Mouse (Mus musculus): ENCODE data around the gene Marveld1. TPM values are rescaled to one million over a fixed set of nuclear protein-coding genes. Genes with fewer than 3 reads are reported as not detected.

Gene Marveld1
- total RNA-seq (2021), result 10 to 100 TPM; 16.9 to 23.5 TPM
- long read RNA-seq, experiment 1, transcript Marveld1-201 (2 exons, 3,066 nt), result major isoform, 37 of 40 reads
- long read RNA-seq, experiment 1, partial matches to known transcripts, result 0 of 40 reads
- long read RNA-seq, experiment 1, other reads (novel, unspliced or antisense), result 1 of 40 reads
- long read RNA-seq, experiment 2, transcript Marveld1-201 (2 exons, 3,066 nt), result major isoform, 30 of 31 reads
- long read RNA-seq, experiment 2, partial matches to known transcripts, result 0 of 31 reads
- long read RNA-seq, experiment 2, other reads (novel, unspliced or antisense), result 0 of 31 reads

- DNase-seq, result peak; percentile 70
These were observed at the start of gene Marveld1 for GRCm38 (mm10) chr19:42147170-42147768. Gene Marveld1, plus strand, starts transcription at chr19:42147400.

- DNase-seq, result no peak
These were observed 47.8 kb upstream of the Marveld1 start for GRCm38 (mm10) chr19:42099406-42099805.

GRCm38 (mm10) chr19:42104681-42105080 lies 42.5 kb upstream of the Marveld1 start:
- DNase-seq, result no peak

- DNase-seq, result no peak
These were observed 31.3 kb upstream of the Marveld1 start for GRCm38 (mm10) chr19:42115783-42116335.

GRCm38 (mm10) chr19:42118142-42118541 lies 29.1 kb upstream of the Marveld1 start:
- no peak for DNase-seq

- no peak for DNase-seq
These were observed 28.6 kb upstream of the Marveld1 start for GRCm38 (mm10) chr19:42118596-42118995.

GRCm38 (mm10) chr19:42120451-42120850 lies 26.7 kb upstream of the Marveld1 start:
- DNase-seq, result no peak

GRCm38 (mm10) chr19:42124684-42125083 lies 22.5 kb upstream of the Marveld1 start:
- no peak for DNase-seq

- no peak for DNase-seq
These were observed 21.5 kb upstream of the Marveld1 start for GRCm38 (mm10) chr19:42125501-42126218.

GRCm38 (mm10) chr19:42126219-42126605 lies 21.0 kb upstream of the Marveld1 start:
- DNase-seq, result no peak

- DNase-seq, result no peak
These were observed 20.2 kb upstream of the Marveld1 start for GRCm38 (mm10) chr19:42127024-42127423.

- no peak for DNase-seq
These were observed 19.0 kb upstream of the Marveld1 start for GRCm38 (mm10) chr19:42128052-42128740.

- DNase-seq, result peak; percentile 92
These were observed 18.3 kb upstream of the Marveld1 start, which contains the start of gene Avpi1 for GRCm38 (mm10) chr19:42128787-42129508. Gene Avpi1, minus strand, starts transcription at chr19:42129059.

- DNase-seq, result no peak
These were observed 17.5 kb upstream of the Marveld1 start for GRCm38 (mm10) chr19:42129509-42130293.

- DNase-seq, result no peak
These were observed 16.9 kb upstream of the Marveld1 start for GRCm38 (mm10) chr19:42130294-42130606.

- DNase-seq, result no peak
These were observed 16.1 kb upstream of the Marveld1 start for GRCm38 (mm10) chr19:42131101-42131500.

- no peak for DNase-seq
These were observed 12.1 kb upstream of the Marveld1 start for GRCm38 (mm10) chr19:42135070-42135469.

- DNase-seq, result no peak
These were observed 11.1 kb upstream of the Marveld1 start for GRCm38 (mm10) chr19:42136126-42136525.

- no peak for DNase-seq
These were observed 10.0 kb upstream of the Marveld1 start for GRCm38 (mm10) chr19:42137167-42137672.

GRCm38 (mm10) chr19:42138517-42139285 lies 8.5 kb upstream of the Marveld1 start:
- no peak for DNase-seq

Measured in gastrocnemius, postnatal 10 days (tissue).